Mouse (Mus musculus) kidney, adult 18-20 months (tissue): ENCODE results near the gene Mylk.

Source experiments
- DNase-seq: peaks from one replicate; pipeline ENCODE4 v3.0.0; 2021

Mylk gene

GRCm38 (mm10) chr16:34855136-34855535 is 110.1 kb downstream of the Mylk start:
- DNase-seq: no peak

DNA sequence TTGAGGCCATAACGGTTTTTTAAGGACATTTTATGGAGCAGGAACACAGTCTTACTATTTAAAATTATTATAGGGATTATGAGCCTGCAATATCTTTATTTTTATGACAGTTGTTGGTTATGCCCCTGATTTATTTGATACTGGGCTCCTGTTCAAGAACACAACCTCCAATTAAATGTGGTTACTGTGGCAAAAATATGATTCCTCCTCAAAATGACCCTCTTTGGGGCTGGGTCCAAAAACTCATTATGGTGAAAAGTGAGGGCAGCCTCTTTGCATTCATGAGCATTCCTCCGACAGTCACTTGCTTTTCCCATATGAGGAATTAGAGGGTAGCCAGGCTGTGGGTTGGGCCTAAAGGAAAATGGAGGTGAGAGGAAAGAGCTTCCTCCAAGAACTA is 110.7 kb downstream of the Mylk start:
- no peak for DNase-seq

- peak; percentile 73 for DNase-seq
Measured at GRCm38 (mm10) chr16:34857631-34858030, 112.6 kb downstream of the Mylk start.

GRCm38 (mm10) chr16:34860761-34861160 is 115.8 kb downstream of the Mylk start:
- no peak for DNase-seq

- DNase-seq: peak; percentile 80
Measured at GRCm38 (mm10) chr16:34861744-34862365, 116.8 kb downstream of the Mylk start.

GRCm38 (mm10) chr16:34865373-34865772 is 120.4 kb downstream of the Mylk start:
- DNase-seq: no peak

- no peak for DNase-seq
Measured at GRCm38 (mm10) chr16:34867217-34867616, 122.2 kb downstream of the Mylk start.

DNA sequence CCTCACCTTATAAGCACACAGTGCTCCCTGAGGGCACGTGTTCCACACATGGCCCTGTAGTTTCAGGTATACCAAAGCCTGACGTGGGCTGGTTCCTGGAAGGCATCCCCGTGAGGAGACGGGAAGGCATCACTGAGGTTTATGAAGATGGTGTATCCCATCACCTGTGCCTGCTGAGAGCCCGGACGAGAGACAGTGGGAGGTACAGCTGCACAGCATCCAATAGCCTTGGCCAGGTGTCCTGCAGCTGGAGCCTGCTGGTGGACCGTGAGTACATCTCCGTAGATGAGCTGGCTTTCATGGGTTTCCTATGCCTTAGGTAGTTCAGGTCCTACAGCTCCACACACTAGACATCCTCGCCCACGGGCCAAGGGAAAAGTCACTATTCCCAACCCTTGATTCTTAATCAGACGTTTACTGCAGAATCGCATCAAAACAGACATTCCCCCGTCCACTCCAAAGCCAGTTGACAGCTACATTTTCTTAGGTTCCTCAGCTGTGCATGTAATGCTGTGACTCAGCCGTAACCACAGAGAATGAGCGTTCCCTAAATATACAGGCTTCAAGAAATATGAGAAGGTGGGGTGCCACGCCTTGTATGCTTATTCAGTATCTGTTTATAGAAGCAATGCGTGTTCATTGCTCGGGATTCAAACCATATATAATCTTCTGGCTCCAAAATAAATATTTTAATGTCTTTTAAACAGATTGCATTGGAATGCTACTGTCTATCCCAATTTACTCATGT is 135.2 kb downstream of the Mylk start:
- DNase-seq: no peak

GRCm38 (mm10) chr16:34880815-34881214 is 135.8 kb downstream of the Mylk start:
- DNase-seq: no peak

DNA sequence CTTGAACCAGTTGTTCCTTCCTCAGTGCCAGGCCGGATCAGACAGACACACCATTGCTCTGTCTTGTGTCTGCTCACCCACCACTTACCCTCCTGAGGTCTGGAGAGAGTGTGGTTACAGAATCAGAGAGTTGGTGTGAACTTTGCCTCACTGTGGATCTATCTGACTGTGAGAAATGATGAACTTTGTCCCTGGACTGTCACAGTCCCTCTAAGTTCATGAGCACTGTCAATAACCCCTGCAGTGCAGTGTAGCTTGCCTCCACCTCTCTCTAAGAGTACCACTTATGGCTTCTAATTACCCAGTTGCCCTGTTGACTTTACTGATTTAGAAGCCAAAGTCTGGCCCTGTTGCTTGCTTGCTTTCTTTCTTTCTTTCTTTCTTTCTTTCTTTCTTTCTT is 142.0 kb downstream of the Mylk start:
- DNase-seq: no peak

- no peak for DNase-seq
Measured at GRCm38 (mm10) chr16:34894016-34894415, 149.0 kb downstream of the Mylk start.

- DNase-seq: peak; percentile 31
Measured at GRCm38 (mm10) chr16:34895916-34896315, 150.9 kb downstream of the Mylk start.

DNA sequence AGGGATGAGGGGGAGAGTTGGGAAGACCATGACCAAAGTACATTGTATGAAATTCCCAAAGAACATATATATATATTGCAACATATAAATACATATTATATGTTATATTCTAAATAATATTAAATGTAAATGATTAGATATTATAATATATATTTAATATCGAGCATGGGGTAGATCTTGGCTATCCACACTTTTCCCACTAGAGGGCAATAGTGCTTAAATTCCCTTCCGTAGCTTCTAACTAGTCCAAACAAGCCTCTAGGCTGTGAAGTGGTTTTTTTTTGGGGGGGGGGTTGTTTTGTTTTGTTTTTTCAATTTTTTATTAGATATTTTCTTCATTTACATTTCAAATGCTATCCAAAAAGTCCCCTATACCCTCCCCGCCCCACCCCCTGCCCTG is 152.0 kb downstream of the Mylk start:
- DNase-seq: no peak

DNA sequence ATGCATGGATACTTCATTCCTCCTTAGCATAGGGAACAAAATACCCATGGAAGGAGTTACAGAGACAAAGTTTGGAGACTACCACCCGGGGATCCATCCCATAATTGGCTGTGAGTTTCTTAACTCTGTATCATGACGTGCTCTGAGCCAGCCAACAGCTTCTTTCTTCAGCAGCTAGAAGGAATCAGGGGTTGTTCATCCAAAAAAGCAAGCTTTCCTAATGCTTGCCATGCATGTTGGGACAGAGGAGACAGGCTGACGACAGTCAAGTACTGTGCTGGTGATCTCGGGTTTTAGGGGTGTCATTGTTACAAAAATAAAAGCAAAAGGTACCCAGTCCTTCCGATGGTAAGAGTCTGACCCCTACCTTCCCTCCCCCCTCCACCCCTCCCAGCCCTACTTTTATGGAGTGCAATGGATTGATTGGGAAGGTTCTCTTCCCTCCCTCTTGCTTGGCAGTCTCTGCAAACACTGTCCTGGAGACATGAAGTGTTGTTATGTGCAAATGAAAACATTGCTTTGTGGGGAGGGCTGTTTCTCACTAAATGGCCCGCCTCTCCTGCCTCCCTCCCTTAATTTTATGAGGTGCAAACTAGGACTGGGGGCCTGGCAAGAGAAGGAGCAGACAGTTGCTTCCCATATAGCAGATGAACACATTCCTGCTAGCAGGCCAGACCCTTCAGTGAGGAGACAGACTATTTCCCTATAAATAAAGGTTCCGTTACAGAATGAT is 153.2 kb downstream of the Mylk start:
- no peak for DNase-seq

DNA sequence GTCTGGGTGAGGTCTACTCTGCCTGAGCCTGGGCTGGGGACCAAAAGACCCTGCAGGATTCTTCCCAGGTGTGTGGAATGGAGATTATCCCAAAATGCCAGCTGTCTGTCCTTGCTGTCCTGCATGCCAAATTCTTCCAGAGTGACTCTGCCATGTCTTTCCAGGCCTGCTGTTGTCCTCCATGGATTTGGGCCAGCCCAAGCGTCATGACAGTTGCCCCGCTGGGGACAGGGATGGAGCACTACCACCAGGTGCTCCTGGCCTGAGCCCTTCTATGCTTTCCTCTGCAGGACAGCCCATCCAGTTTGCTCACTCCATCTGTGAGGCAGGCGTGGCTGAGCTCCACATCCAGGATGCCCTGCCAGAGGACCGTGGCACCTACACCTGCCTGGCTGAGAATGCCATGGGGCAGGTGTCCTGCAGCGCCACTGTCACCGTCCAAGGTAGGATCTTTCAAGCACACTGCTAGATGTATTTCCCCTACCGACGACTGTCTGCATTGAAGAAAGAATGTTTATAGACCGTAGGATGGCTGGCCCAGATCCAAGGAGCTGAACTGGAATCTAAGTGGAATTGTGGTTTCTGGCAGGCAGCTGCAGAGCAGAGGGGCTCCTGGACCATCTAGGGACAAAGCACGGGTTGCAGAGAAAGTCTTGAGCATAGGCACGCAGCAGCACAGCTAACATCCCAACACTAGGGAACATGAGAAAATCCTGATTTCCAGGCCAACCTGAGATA is 154.2 kb downstream of the Mylk start:
- DNase-seq: no peak

DNA sequence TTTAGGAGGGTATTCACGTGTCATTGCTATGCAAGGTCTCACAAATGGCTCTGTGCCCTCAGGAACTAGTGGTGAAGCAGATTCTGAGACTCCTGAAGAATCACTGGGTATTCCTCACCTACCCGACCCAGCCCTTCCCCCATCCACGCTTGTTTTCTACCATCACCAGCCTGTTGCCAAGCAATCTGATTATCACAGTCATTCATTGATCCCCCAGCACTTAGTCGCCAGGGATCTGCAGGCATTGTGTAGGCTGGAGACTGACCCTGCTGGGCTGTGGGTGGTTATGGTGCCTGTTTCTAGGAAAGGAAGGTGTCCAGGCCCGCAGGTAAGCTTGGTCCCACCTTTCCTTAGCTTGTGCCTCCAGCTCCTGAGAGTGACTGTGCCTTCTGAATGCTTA is 155.0 kb downstream of the Mylk start:
- no peak for DNase-seq

DNA sequence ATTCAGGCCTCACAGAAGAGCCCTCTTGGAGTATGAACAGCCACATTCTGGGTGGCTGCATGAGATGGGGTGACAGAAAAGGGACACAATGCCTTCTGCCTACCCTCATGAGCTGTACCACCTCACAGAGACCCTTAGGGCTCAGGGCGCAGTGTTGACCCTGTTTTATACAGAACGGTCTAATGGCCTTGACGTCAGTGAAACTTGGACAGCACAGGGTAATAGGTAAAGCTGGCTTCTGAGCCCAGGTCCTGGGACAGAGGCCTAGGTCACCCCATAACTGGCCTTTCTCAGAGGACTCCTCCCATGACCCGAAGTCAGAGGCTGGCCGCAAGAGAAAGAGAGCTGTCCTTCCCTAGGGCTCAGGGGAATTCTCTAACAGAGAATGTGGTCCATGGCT is 155.5 kb downstream of the Mylk start:
- DNase-seq: no peak

- DNase-seq: no peak
Measured at GRCm38 (mm10) chr16:34901031-34901430, 156.0 kb downstream of the Mylk start.

DNA sequence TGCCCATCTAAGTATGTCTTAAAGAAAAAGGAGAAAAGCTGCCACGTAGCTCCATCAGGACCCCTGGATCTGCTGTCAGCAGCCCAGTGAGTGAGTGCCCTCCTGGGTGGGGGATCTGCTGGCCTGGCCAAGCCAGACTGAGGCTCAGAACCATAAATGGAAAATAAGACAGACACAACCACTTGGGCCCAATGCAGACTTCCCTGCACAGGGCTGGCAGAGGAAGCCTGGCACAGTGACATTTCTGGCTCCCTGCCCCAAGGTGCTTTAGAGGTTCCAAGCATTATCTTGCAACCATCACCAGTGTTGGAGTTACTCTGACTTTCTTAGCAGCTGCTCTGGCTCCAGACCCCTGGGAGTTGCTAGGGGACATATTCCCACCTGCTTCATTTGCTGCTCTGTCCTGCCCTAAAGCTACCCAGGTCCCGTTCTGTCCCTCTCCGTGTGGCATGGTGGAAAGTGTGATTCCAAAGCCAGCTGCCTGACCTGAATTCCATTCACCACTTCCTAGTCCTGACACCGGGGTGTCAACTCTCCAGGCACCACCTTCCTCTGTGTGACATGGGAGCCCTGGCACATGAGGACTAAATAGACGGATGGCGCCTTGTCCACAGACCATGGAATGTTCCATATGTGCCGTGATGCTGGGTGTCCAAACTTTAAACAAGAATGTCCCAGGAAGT is 156.7 kb downstream of the Mylk start:
- no peak for DNase-seq

DNA sequence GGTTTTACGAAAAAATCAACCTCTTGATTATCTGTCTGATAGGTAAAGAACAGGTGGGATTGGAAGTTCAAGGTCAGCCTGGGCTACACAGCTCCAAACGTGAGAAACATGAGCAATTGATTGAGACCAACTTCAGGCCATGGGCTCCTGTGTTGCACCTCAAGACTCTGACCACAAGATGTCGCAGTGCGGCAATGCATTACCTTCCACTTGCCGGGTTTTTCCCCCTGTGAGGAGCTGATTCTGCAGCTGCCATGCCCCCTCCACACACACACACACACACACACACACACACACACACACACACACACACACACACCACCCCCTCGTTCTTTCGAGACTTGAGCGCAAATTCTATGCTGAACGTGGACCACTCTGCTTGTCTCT is 157.3 kb downstream of the Mylk start:
- DNase-seq: peak; percentile 75

DNA sequence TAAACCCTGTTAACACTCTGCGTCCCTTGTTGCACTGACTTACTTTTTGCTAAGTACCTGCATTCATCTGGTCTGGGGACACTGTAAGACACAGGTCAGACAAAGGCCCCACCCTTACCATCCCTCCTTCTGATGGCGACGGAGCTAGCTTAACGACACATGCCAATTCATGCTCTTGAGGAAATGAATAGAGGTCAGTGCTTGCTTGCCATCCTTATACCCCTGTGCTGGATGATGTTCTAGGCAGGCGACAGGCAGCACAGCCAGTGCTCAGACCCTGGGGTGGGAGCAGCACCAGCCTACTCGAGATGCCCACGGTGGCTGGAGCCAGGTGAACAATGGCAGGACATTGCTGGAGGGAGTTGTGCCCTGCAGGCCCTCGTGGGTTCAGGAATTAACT is 157.8 kb downstream of the Mylk start:
- DNase-seq: no peak

GRCm38 (mm10) chr16:34904876-34905275 is 159.9 kb downstream of the Mylk start:
- DNase-seq: no peak

DNA sequence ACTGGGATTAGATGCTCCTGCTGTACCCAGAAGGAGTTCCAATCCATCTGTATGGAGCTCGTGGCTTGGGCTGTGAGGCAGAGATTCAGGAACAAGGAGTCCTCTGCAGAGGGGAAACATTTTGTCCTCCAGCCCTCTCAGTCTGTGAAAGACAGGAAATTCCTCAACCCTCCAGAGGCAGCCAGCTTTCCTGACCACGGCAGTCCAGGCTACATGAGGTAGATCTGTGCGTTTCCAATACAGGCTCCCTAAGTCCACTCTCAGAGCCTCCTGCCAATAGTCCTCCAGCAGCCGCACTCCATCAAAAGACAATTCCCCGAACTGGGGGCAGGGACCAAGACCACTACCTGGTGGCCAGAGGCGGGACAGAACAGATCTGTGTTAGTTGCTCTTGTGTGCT is 164.4 kb downstream of the Mylk start:
- peak; percentile 60 for DNase-seq
